Mouse (Mus musculus) hindbrain, embryonic 15.5 days (tissue): ENCODE results near the gene Ogdh. TPM values are rescaled to one million over a fixed set of nuclear protein-coding genes. Genes with fewer than 3 reads are reported as not detected.
"Not testable (repeated sequence)": the region's sequence is repeated elsewhere in the genome, so short reads cannot be mapped to it uniquely, and the experiment has no call there.

Source experiments
- ATAC-seq: fragments of 200-750 bp; cut with Nextera tagmentation; 2 replicates; pipeline ENCODE4 v1.8.0; 2017; ENCODE audit warnings: low read depth, moderate number of reproducible peaks, moderate TSS enrichment; ENCODE audit not compliant: low FRiP score
- H3K27ac ChIP-seq: fragments of 300-500 bp; sonication (generic); replicated peaks from 2 replicates; pipeline ENCODE4 v1.5.1; 2015; ENCODE audit warnings: mild to moderate bottlenecking, inconsistent platforms
- H3K27me3 ChIP-seq: fragments of 300-500 bp; sonication (generic); 2 replicates; pipeline ENCODE4 v1.6.1; 2015; ENCODE audit warnings: control low read depth, inconsistent platforms
- H3K36me3 ChIP-seq: fragments of 300-500 bp; sonication (generic); 2 replicates; pipeline ENCODE4 v1.6.1; 2015; ENCODE audit warnings: control low read depth, inconsistent platforms
- H3K4me1 ChIP-seq: fragments of 300-500 bp; sonication (generic); replicated peaks from 2 replicates; pipeline ENCODE4 v1.6.1; 2015; ENCODE audit warnings: control low read depth, inconsistent platforms
- H3K4me2 ChIP-seq: fragments of 300-500 bp; sonication (generic); 2 replicates; pipeline ENCODE4 v1.6.1; 2015; ENCODE audit warnings: moderate library complexity, mild to moderate bottlenecking, inconsistent platforms
- H3K4me3 ChIP-seq: fragments of 300-500 bp; sonication (generic); 2 replicates; pipeline ENCODE4 v1.5.1; 2015; ENCODE audit warnings: mild to moderate bottlenecking, inconsistent platforms
- H3K9ac ChIP-seq: fragments of 300-500 bp; sonication (generic); 2 replicates; pipeline ENCODE4 v1.6.1; 2015; ENCODE audit warnings: inconsistent platforms
- H3K9me3 ChIP-seq: fragments of 300-500 bp; sonication (generic); 2 replicates; pipeline ENCODE4 v1.6.1; 2016; ENCODE audit warnings: control low read depth, inconsistent platforms
- WGBS: fragments of 180-500 bp; shearing (Covaris S2); methylation state at CpG from one replicate; pipeline ENCODE4 v1.1.7; 2015; 5-methylcytosine and 5-hydroxymethylcytosine counted together
- polyA plus RNA-seq: library from polyadenylated mRNA; unstranded; fragments of >200 nt; fragmentation: Nextera tagmentation; extraction: Ambion mirVana; gene quantifications from 2 replicates; pipeline ENCODE4 v1.2.1, GENCODE M21; 2015

The Ogdh gene
- polyA plus RNA-seq: 130 and 133 TPM in 2 replicates

DNA sequence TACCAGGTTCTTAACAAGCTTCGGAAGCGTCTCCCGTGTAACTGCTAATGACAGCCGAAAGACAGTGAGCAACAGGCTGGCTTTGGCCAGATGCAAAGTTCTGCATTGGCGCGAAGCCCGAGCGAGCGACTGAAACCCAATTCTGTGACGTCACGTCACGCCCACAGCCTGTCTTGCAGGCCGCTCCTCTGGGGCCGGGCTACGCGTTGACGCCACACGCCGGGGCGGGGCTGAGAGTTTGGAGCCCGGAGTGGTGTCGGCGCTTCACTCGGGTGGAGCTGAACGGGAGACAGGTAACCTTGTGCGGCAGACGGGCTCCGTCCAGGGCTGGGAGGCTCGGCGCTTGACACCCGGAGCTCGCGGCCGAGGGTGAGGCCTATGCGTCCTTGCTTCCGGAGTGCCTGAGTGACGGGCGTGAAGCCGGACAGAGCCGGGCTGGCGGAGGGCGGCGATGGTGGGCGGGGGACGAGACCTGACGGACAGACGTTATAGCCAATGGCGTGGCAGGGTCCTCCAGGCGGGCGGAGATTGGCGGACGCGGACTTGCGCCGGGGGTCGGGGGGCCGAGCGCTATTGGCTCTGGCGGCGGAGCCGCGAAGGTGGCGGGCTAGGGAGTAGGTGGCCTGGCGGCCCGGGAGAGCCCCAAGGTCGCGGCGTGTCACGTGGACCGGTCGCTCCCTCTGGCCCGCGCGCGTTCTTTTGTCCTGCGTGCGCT is at the start of gene Ogdh:
Ogdh (plus strand) TSS at position 233 of the 715 bp plus-strand sequence.
- Histone ChIP-seq H3K27ac (peak within 1 kb of the TSS; percentile 92), H3K36me3 (no peaks in the 10 kb centered on the region), H3K9ac (peak within 1 kb of the TSS; percentile 64), H3K9me3 (no peaks in the 10 kb centered on the region), H3K4me2 (peak within 1 kb of the TSS; percentile 58), H3K27me3 (no peaks in the 10 kb centered on the region), H3K4me3 (peak within 1 kb of the TSS; percentile 69), H3K4me1 (peaks cover 18% of the 10 kb centered on the region)
- WGBS: under 1% methylated on average over 77 of the region's 77 CpGs
- ATAC-seq: peak; percentile 98

DNA sequence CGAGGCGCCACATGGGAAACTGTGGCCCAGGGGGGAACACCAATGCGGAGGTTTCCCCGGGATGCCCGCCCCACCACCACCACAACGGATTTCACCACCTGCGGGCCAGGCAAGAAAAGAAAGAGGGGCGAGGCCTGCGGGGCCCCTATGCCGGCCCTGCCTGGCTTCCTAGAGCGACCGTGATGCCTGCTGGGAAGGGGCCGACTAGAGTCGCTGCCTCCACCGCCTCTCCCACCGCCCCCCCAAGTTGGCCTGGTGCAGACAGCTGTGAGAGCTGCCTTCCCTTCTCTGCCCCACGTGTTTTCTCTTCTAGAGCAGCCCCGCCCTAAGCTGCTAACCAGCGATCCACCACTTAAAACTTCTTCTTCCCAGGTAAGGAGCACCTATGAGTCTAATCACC is 46.7 kb upstream of the Ogdh start:
- no peak for ATAC-seq
- Histone ChIP-seq H3K4me1 (no peaks in the 10 kb centered on the region), H3K4me2 (no peak overlapping the region), H3K9ac (no peak overlapping the region), H3K4me3 (no peak overlapping the region), H3K36me3 (no peaks in the 10 kb centered on the region), H3K9me3 (no peaks in the 10 kb centered on the region), H3K27ac (no peak overlapping the region), H3K27me3 (no peaks in the 10 kb centered on the region)
- 46% methylated on average over 19 of the region's 19 CpGs for WGBS

DNA sequence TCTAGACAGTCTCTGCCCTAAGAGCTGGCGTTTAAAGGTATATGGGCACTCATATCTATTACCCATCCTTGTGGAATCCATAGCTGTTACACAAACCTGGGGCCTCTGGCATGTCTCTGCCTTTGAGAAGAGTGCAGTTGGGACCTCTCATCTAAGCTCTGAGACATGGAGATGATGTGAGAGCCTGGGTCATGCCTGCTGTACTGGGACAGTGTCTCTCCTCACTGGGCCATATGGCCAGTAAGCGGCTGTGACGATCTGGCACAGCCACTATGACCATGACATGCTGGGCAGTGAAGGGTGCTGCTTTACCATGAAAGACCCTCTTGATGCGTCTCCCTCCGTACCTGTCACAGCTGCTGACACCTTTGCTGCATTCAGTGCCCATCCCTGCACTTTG is 39.2 kb upstream of the Ogdh start:
- Histone ChIP-seq H3K4me3 (no peak overlapping the region), H3K9me3 (no peaks in the 10 kb centered on the region), H3K9ac (no peak overlapping the region), H3K27ac (no peak overlapping the region), H3K27me3 (no peaks in the 10 kb centered on the region), H3K4me2 (no peak overlapping the region), H3K36me3 (no peaks in the 10 kb centered on the region), H3K4me1 (no peaks in the 10 kb centered on the region)
- WGBS: 90% methylated on average over 5 of the region's 5 CpGs
- ATAC-seq: no peak

DNA sequence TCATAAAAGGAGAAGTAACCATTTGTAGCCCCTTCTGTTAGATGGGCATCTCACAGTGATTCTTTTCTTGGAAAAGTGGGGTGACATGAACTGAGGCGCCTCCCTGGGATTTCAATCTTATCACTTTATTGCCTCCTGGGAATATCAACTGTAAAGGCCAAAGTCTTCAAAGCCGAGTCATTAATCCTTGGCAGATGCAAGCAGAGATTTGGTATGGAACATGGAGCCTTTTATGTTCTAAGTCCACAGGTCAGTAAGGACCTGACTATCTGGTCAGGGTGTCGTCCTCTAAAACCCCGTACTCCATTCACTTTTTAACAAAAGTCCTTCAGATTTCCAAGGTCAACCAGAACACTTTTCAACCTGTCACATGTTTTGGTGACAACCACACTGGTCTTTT is 38.6 kb upstream of the Ogdh start:
- Histone ChIP-seq H3K4me2 (no peak overlapping the region), H3K27me3 (no peaks in the 10 kb centered on the region), H3K36me3 (peaks cover 1% of the 10 kb centered on the region), H3K27ac (no peak overlapping the region), H3K9me3 (no peaks in the 10 kb centered on the region), H3K9ac (no peak overlapping the region), H3K4me3 (no peak overlapping the region), H3K4me1 (no peaks in the 10 kb centered on the region)
- WGBS: 96% methylated on average over 4 of the region's 4 CpGs
- ATAC-seq: no peak

DNA sequence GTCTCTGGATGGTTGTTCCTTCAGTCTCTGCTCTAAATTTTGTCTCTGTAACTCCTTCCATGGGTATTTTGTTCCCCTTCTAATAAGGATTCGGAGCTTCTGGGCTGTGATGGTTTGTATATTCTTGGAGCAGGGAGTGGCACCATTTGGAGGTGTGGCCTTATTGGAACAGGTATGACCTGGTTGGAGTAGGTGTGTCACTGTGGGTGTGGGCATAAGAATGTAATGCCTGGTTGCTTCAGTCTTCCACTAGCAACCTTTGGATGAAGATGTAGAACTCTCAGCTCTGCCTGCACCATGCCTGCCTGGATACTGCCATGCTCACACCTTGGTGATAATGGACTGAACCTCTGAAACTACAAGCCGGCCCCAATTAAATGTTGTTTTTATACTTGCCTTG is 36.8 kb upstream of the Ogdh start:
- peaks cover 19% of the 10 kb centered on the region for H3K36me3 ChIP-seq
- not testable (repeated sequence) for H3K27me3 ChIP-seq, H3K4me2 ChIP-seq, H3K4me3 ChIP-seq, H3K9ac ChIP-seq, H3K9me3 ChIP-seq, ATAC-seq, H3K27ac ChIP-seq, H3K4me1 ChIP-seq
- 96% methylated on average over 2 of the region's 2 CpGs for WGBS

DNA sequence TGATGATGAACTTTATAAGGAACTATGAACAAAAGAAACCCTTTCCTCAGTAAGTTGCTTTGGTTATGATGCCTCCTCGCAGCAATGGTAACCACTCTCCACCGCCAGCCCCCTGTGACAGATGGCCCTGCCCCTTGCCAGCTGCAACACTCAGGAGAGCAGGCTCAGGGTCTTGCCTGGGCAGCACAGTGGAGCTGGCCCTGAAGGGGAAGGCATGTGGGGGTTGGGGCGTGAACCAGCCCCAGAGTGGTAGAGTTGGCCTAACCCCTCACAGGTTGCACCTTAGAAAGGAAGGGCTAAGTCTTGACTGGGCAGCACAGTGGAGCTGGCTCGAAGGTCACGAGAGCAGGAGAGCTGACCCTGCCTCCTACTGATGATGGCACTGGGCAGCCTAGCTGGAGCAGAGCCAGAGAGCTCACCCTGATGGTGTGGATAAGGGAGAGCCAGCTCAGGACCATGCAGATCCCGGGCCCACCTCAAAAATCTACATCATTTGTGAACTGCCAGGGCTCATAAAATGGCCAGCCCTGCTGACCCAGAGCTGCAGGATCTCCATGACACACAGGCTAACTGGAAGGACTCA is 34.9 kb upstream of the Ogdh start:
- 71% methylated on average over 6 of the region's 6 CpGs for WGBS
- peak; percentile 52; the same call in 1 of the 2 replicates for ATAC-seq
- H3K4me3 ChIP-seq: no peak overlapping the region
- no peak overlapping the region for H3K9ac ChIP-seq
- H3K4me1 ChIP-seq: no peaks in the 10 kb centered on the region
- H3K27me3 ChIP-seq: no peaks in the 10 kb centered on the region
- H3K27ac ChIP-seq: no peak overlapping the region
- H3K9me3 ChIP-seq: no peaks in the 10 kb centered on the region
- peaks cover 39% of the 10 kb centered on the region for H3K36me3 ChIP-seq
- no peak overlapping the region for H3K4me2 ChIP-seq

DNA sequence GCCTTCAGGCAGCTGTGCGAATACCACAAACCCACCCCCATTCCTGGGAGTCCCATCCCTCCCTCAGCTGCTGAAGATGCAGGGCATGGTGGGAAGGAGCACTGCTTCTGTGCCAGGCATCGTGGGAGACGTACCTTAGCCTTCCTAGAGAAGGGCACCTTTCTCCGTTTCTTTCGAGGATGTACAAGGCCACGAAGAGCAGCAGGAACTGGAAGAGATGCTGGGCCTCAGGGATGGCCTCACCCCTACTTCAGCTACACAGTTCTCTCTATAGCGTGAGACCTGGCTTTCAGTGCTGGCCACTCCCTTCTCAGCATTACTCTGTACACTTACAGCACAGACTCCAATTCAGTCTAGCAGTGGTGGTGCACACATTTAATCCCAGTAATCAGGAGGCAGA is 32.0 kb upstream of the Ogdh start:
- Histone ChIP-seq H3K4me1 (no peaks in the 10 kb centered on the region), H3K9ac (no peak overlapping the region), H3K36me3 (peaks cover 63% of the 10 kb centered on the region), H3K4me3 (no peak overlapping the region), H3K4me2 (no peak overlapping the region), H3K9me3 (no peaks in the 10 kb centered on the region), H3K27ac (no peak overlapping the region), H3K27me3 (no peaks in the 10 kb centered on the region)
- ATAC-seq: no peak
- 94% methylated on average over 7 of the region's 7 CpGs for WGBS

DNA sequence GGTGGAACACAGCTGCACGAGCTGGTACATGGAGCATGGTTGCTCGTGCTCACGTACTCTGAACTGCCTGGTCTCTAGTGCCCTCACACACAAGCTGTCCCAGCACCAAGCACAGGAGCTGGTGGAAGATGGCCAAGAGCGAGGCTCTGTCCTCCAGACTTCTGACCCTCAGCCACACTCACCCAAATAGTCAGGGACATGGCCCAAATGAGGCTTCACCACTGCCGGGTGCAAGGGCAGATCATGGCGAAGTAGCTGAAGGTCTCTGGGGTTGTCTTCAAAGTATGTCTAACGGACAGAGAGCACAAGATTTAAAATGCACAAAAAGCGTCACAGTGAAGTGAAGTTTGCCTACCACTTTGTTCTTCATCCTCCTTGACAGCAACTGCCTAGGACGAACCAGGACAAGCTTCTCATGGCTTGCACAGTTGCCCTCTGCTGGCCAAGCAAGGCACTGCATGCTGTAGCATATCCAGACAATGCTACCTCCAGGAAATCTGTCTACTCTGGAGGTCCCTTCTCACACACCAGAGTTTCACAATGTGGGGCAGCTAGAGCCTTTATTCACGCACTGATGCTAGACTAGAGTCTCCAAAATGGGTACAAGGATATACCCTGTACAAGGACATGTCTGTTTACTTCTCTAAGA is 29.9 kb upstream of the Ogdh start:
- no peak overlapping the region for H3K9ac ChIP-seq
- no peak overlapping the region for H3K4me3 ChIP-seq
- peaks cover 9% of the 10 kb centered on the region for H3K4me1 ChIP-seq
- H3K36me3 ChIP-seq: peaks cover 78% of the 10 kb centered on the region
- H3K27ac ChIP-seq: no peak overlapping the region
- no peaks in the 10 kb centered on the region for H3K9me3 ChIP-seq
- ATAC-seq: peak; percentile 69; the same call in 1 of the 2 replicates
- H3K27me3 ChIP-seq: no peaks in the 10 kb centered on the region
- 78% methylated on average over 10 of the region's 10 CpGs for WGBS
- no peak overlapping the region for H3K4me2 ChIP-seq

DNA sequence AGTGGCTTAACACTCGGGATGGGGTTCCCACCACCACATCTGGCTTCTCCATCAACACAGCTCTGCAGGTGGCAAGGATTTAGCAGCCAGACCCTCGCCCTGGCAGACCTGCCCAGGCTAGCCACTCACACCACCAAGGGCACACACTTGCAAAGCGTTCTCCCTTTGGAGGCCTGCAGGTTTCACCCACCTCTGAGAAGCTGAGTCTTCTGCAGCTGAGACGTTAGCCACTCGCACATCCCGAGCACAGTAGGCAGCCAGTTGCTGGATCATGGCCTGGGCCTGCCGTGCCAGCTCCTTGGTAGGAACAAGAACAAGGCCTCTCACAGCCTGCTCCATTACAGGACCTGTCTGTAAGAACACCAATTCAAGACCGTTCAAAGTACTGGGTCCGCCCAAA is 24.8 kb upstream of the Ogdh start:
- peaks cover 20% of the 10 kb centered on the region for H3K4me1 ChIP-seq
- peak overlapping the region; percentile 89 for H3K4me2 ChIP-seq
- no peak for ATAC-seq
- H3K36me3 ChIP-seq: peaks cover 53% of the 10 kb centered on the region
- H3K4me3 ChIP-seq: peak overlapping the region; percentile 97
- H3K9me3 ChIP-seq: no peaks in the 10 kb centered on the region
- H3K27ac ChIP-seq: no peak overlapping the region
- no peaks in the 10 kb centered on the region for H3K27me3 ChIP-seq
- WGBS: 69% methylated on average over 9 of the region's 9 CpGs
- H3K9ac ChIP-seq: peak overlapping the region; percentile 91

DNA sequence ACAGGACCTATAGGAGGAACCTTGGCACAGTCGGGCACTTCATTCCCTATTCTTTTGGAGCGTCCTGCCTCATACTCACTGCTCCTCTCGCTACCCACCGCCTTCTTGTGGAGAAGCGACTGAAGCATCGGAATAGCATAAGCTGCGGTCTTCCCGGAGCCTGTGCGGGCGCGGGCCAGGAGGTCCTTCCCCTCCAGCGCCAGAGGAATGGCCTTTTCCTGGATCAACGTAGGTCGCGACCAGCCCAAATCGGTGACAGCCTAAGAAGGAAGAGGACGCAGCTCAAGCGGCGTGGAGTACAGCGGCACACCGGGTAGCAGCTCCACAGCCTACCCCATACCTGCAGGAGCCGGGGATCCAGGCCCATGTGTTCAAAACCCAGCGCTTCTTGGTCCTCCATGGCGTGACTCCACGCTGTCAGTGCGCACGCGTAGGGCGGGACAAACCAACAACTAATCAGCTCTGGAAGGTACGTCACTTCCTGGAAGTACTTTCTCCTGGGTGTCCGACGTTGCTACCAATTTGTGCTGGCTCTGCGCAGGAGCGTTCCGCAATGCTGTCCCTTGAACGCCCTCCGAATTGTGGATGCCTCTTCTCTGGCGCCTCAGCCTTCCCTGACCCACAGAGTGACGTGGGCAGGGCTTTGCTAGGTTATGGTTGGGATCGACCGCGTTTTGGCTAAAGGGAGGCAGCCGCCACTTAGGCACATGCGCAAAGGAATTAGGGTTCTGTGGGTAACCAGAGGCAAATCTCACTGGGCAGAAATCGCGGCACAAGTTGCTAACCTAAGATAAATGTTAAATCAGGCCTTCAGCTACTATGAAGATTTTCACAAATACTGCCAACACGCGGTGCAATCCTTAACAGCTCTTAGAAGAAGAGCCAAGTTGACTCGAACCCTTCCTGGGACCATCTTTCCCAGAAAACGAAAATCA is 23.8 kb upstream of the Ogdh start, which contains the start of gene Ddx56:
Ddx56 (minus strand) TSS at position 453 of the 935 bp plus-strand sequence.
- Histone ChIP-seq H3K4me2 (peak within 1 kb of the TSS; percentile 89), H3K27ac (peak within 1 kb of the TSS; percentile 95), H3K36me3 (peaks cover 47% of the 10 kb centered on the region), H3K4me1 (peaks cover 28% of the 10 kb centered on the region), H3K4me3 (peak within 1 kb of the TSS; percentile 97), H3K9ac (peak within 1 kb of the TSS; percentile 91), H3K27me3 (no peaks in the 10 kb centered on the region), H3K9me3 (no peaks in the 10 kb centered on the region)
- peak; percentile 97 for ATAC-seq
- WGBS: 2% methylated on average over 50 of the region's 50 CpGs

DNA sequence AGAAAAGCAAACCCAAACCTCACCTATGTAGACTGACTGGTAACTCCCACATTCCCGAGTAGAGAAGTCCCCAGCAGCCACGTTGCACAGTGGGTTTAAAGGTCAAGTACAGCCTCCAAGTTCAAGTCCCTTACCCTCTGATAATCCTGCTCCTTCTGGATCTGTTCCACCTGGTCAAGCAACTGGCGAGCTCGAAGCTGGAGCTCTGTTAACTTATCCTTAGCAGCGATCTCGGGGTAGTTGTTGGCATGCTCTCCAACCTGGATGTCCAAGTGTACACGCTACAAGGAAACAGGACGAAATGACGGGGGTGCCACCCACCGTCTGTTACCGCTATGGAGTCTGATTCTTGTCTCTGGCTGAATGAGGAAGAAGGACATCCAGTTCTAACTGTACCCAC is 17.8 kb upstream of the Ogdh start:
- H3K27ac ChIP-seq: no peak overlapping the region

More for the DNA sequence above, 17.8 kb upstream of the Ogdh start:
- Histone ChIP-seq H3K4me2 (peak overlapping the region; percentile 87), H3K27me3 (no peaks in the 10 kb centered on the region), H3K9ac (peak overlapping the region; percentile 96), H3K9me3 (no peaks in the 10 kb centered on the region), H3K4me3 (peak overlapping the region; percentile 96), H3K36me3 (peaks cover 14% of the 10 kb centered on the region), H3K4me1 (peaks cover 32% of the 10 kb centered on the region)
- no peak for ATAC-seq
- WGBS: 55% methylated on average over 11 of the region's 11 CpGs
